Mouse (Mus musculus): ENCODE data around the gene Hist1h2af.

Gene Hist1h2af

DNA sequence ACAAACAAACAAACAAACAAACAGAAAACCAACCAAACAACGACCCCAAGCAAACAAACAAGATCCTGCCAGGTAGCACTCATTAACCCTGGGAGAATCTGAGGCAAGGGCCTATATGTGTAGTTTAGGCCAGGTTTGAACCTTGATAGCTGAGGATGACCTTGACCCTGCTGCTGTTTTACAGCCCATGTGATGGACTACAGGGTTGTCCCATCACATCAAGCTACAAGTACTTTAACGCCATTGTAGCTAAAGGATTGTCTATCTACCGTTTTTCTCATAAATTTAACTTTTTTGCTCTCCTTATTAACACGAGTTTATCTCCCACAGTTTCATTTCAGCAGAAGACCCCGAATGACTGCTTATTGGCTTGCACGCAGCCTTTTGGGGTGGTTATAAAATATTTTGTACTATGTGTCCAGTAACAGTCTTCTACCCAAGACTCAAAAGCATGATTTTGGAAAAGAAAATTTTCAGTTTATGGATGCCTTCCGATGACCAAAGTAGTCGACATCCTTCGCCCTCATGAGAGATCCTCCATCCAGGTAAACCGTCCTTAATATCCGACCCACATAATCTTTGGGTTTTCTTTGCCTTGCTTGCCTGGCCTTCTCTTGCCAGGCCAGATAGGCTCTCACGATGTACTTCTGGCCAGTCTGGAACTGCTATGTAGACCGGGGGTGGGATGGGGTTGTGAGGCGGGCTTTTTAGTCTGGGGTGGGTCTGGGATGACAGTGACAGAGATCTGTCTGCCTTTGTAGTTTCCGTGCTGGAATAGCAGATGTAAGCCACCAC, 17.7 kb upstream of the Hist1h2af start:
- no peak for DNase-seq

DNA sequence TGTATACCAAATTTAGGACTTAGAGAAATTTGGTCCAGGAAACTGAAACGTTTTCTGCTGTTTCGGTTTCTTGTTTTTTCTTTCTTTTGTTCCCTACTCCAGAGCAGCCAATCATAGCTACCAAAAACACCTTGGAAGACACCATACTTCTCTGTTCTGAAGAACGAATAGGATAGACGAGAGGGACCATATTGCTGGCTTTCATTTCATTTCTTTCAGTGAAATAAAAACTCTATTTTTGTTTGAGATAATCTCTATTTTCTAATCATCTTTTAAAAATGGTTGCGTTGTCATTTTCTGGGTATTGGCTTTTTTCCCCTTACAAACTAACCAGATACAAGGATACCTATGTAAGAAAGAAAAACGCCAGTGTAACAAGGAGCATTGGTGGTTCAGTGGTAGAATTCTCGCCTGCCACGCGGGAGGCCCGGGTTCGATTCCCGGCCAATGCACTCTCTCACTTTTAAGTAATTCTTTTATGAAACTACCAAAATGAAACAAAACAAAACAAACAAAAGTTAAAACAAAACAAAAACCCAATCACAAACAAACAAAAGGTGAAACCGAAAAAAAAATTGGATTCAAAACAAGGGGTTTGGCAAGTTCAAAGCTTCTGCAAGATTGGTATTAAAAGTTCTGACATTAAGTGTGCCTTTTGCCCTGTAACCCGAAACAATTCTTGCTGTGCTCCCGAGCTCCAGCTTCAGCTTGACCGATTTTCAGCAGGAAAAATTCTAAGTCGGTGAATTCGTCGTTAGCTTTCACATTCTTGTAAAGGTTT, 16.7 kb upstream of the Hist1h2af start:
- peak; percentile 90 for DNase-seq

DNA sequence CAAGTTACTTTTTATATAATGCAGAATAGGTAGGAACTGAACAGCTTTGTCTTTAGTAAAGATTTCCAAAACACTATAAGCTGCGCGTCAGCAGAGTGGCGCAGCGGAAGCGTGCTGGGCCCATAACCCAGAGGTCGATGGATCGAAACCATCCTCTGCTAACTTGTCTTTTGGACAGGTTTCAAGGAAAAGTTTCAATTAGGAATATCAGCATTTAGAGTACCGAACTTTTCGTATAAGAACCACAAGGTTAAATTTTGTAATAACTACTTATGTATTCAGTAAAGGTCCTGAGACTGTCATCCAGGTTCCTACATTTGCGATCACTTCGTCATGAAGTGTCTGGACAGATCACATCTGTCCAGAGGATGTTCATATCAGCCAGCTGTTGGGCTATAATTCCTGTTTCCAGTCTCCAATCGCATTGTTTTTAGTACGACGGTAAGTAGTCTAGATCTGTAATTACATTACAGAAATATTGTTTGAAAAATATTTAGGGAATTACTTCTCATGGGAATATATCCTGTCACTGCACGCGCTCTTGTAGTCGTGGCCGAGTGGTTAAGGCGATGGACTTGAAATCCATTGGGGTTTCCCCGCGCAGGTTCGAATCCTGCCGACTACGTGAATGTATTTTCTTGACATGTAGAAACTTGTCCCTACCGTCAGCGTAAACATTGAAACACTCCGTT, 16.0 kb upstream of the Hist1h2af start:
- DNase-seq, result peak; percentile 94

DNA sequence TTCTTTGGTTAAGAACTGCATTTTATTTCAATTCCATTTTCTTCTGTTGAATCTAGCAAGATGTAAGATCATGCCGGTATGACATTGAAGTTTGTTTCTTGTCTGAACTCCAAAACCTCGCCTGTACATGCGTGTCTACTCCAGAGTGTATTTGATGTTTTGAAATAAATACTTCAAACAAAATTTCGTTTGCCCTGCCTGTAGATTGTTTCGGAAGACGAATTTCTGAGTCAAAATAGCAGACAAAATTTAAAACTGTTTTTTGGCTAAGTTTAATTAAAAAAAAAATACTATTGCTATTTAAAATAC, 15.5 kb upstream of the Hist1h2af start:
- no peak for DNase-seq

DNA sequence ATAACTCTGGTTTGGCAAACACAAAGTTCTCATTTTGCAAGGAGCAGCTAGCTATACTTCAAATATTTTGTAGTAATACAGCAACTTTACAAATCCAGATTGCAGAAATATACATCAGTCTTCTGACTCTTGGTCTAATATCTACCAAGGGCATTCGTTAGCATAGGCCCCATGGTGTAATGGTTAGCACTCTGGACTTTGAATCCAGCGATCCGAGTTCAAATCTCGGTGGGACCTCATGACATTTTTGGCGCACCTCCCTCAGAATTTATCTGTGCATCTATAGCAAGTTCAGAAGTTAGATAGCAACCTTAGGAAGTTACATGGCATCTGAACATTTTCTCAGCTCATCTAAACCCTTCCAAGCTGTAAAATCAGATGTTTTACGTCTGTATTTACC, 14.8 kb upstream of the Hist1h2af start:
- DNase-seq, result peak; percentile 82

DNA sequence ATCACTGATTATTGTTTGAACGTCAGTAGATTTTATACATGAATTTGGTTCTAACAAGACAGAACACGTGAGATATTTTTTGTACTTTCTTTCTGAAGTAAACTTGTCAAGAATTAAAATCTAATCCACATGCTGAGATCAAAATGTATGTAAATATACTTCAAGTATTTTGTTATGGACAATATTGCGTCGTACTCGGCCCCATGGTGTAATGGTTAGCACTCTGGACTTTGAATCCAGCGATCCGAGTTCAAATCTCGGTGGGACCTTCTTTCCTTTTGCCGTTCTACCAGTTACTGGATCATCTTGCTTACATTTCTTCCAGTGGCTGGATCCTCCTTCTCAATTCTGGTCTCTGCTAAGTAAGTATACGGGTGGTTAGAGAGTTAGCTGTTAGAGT, 14.3 kb upstream of the Hist1h2af start:
- DNase-seq, result peak; percentile 83

DNA sequence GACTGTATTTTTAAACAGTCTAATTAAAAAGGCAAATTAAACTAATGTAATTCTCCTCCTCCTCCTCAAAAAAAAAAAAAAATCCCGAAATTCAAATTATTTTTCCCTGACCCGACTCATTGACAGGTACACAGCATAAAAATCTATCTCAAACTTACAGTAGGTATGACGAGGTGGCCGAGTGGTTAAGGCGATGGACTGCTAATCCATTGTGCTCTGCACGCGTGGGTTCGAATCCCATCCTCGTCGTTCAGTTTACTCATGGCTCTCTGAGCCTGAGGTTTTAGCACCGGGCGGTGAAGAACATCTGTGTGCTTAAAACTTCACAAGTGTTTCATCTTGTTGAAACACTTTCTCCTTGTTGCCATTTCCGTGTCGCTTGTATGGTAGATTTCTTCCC, 12.0 kb upstream of the Hist1h2af start:
- DNase-seq, result peak; percentile 81

DNA sequence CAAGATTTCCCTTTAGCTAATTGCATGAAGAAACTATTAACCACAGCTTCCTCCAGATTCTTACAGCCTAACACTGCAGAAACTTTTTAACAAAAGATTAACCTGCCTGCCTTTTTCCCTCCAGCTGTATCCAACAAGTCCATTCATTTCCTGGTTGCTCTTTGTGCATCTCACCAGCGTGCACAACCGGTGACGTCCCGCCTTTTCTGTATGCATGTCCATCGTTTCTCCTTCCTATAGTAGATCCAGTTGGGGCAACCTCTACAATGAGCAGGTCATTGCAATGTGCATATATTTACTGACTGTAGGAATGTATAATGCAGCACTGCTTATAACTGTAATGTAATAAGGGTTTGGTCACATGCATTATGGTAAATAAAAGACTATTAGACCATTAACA, 9.7 kb upstream of the Hist1h2af start:
- no peak for DNase-seq

DNA sequence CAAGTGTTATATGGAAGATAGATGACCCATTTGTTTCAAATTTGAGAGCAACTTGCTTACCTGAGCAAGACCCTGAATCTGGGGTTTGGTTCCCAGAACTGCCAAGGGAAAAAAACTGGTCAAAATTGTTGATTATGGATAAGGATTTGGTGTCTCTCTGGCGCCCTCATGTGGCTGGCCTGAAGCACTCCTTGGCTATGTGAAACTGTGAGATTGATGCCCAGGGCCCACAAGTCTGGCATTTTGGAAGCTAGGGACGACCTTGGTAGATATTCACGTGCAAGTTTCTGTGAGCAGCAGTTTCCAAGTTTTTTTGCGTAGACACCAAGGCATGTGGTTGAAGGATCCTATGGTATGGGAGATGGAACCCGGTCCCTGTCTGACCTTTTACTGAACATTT, 9.1 kb upstream of the Hist1h2af start:
- DNase-seq, result peak; percentile 65

DNA sequence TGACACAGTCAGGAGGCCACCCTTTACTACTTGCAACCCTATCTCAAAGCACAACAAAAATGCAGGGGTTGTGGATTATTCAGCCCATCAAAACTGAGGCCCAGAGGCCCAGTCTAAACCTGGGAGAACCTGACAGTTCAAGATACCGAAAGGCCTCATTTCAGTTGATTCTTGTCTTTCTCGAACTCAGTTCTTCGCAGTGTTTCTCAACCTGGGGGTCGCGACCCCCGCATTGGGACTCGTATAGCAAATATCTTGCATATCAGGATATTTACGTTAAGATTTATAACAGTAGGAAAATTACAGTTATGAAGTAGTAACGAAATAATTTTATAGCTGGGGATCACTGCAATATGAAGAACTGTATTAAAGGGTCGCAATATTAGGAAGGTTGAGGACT, 7.8 kb upstream of the Hist1h2af start:
- DNase-seq, result no peak

DNA sequence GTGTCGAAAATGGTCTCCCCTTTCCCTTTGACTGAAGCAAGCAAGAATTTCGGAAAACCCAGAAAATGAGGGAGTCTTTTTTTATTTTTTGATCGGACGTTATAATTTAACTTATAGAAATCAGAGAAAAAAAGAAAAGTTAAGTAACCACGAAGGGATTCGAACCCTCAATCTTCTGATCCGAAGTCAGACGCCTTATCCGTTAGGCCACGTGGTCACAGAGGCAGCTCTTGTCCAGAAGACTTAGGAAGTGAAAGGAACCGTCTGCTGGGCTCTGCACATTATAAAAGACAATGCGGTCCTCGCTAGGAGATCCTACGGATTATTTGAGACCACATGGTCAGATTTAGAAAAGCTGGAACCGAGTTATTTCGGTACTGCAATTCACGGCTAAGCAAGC, 7.4 kb upstream of the Hist1h2af start:
- peak; percentile 92 for DNase-seq

DNA sequence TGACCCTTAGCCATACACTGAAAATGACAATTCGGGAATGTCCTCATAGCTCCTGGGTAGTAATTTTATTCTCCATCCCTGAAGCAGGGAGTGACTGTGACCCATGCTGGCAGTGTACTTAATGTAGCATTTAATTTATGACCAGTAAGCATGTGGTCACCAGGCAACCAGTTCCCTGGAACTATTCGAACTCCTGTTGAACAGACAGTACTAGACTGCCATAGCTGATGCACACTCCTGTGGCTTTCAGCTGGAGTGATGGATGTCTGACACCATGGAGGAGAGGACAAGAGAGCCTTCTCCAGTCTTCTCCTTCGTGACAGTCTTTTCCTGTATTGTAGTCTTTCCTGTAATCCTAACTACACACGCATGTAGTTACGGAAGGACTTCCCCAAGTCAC, 4.7 kb upstream of the Hist1h2af start:
- no peak for DNase-seq

DNA sequence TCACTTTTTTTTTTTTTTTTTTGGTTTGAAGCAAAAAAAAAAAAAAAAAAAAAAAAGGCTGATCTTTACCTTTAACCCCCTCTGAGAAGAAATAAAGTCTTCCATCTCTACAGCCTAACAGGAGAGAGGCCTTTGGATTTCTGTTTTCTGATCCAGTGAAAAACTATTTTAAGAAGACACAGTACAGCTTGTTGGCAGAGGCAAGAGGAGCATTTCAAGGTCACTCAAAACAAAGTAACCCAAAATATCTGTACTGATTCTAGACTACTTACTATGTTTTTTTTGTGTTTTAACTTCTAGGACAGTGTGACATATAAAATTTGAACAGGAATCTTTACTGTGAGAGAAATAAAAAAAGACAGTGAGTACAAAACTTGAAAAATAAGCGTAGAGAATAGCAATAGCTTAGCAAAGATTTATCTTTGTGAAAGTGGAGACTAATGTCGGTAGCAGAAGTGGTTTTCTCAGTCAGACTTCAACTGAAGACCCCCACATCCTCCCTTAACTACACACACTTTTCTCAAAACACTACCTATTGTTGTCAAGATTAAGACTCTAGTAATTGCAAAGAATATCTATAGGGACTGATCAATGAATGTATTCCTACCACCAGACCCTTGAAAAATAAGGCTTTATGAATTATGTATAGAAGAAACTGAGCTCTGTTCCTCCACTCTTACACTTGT, 4.1 kb upstream of the Hist1h2af start:
- DNase-seq, result no peak

DNA sequence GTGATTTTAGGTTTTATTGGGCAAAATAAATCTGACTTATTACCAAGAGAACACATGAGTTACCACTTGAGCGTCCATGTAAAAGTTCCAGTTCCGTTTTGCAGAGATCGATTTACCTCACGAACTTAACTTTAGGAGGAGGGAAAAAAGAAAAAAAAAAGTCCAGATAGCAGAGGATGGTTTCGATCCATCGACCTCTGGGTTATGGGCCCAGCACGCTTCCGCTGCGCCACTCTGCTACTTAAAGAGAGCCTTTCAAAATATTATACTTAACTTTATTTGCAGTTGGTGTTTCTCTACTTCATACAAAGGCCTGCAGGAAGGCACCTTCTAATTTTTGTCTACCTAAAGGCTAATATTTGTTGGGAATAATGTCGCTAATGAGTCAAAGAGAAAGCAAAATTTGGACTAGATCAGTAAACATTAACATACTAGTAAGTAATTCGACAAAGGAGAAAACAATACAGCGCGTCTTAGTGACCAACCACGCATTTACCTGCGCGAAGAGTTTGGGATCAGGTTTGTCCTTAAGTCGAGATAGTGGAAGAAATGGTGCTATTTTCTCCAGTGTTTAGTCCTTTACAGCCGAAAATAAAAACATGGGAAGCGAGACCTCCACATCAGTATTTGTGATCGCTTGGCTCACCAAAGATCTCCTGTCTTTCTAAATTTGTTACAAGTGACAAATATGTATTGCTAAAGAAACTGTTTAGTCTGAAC, 3.4 kb upstream of the Hist1h2af start:
- peak; percentile 65 for DNase-seq

DNA sequence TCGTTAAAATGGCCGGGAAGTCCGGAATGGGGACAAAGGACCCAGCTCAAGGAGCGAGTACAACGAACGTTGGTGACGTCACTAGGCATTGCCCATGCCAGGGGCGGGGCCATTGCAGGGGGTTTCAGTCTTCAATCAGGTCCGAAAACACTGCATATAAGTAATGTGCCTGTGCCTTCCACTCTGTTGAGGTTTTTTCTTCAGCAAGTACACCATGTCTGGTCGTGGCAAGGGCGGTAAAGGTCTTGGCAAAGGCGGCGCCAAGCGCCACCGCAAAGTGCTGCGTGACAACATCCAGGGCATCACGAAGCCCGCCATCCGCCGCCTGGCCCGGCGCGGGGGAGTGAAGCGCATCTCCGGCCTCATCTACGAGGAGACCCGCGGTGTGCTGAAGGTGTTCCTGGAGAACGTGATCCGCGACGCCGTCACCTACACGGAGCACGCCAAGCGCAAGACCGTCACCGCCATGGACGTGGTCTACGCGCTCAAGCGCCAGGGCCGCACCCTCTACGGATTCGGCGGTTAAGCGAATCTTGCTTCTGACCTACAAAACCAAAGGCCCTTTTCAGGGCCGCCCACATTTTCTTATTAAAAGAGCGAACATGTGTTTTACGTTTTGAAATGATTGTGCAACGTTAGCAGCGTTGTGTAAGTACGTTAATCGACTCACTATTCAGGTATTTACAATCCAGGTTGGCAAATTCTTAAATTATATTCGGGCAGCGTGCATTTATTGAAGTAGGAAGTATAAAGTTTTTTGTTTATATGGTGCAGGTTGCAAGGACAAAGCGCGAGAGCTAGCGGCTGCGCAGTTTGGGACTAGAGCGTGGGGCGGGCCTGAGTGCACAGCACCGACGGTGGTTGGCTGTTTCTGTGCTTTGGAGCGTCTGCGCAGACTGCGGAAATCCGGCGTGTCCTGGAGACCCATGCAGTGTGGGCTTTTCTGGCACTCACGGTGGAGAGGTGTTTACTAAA, 2.5 kb upstream of the Hist1h2af start, which contains the start of gene Hist1h4h:
Gene Hist1h4h, plus strand, starts transcription at position 150 of the 975 bp plus-strand sequence.
- DNase-seq, result peak; percentile 94

DNA sequence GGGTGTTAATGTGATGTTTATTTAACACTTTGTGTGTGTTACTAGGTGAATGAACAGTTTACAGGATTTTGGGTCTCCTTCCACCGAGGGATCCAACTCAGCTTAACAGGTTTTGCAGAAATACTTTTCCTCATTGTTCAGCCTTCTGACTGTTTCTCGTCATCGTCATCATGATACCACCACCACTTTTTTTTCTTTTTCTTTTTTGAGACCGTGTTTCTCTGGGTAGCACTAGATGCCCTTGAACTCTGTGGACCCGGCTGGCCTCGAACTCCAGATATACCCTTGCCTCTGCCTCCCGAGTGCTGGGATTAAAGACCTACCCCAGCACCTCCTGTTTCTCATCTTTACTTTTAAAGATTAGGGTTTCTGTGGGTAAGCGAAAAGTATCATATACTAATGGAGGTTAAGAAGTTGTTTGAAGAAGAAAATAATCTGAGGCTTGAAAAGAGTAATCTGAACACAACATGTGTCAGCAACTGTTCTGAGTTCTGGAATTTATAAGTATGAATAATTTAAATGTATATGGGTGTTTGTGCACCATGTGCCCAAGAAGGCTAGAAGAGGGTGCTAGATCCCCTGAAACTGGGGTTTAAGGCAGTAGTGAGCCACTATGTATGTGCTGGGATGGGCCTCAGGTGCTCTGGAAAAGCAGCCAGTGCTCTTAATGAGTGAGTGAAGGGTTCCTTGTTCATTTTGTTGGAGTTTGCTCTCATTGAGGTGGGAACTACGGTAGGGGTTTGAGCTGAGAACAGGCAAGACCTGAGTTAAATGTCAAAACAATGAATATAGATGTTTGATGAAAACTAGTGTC, 1.2 kb upstream of the Hist1h2af start:
- DNase-seq, result no peak

DNA sequence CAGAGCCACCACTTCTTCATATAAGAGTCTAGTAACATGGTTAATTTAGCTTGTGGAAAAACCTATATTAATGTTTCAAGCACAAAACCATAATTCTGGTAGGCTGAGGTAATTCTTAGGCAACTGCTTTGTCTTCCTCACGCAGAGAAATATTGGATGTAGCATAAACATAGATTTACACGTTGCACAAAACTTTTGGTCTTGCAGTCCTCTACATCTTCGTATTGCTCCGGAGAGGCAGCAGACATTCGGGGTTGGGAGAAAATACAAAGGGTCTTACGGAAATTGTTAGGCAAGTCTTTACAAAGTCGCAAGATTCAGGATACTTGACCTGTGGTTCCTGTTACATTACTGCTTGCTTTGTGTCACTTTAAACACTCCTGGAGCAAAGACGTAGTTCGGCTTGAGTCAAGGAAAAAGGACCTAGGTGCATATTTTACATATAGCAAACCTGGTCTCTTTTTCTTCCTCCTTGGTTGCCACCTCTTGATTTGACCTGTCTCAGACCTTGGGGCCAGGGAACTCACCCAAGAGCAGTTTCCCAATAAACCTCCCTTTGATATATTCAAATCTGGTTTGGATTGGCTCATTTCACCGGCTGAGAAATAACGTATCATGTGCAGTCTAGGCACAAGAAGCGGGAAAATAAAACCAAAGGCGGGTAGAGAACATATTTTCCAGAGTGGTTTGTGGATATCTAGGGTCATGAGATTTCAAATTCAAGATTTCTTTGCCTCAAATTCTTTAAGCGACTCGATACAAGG, 844 bp downstream of the Hist1h2af start:
- no peak for DNase-seq

DNA sequence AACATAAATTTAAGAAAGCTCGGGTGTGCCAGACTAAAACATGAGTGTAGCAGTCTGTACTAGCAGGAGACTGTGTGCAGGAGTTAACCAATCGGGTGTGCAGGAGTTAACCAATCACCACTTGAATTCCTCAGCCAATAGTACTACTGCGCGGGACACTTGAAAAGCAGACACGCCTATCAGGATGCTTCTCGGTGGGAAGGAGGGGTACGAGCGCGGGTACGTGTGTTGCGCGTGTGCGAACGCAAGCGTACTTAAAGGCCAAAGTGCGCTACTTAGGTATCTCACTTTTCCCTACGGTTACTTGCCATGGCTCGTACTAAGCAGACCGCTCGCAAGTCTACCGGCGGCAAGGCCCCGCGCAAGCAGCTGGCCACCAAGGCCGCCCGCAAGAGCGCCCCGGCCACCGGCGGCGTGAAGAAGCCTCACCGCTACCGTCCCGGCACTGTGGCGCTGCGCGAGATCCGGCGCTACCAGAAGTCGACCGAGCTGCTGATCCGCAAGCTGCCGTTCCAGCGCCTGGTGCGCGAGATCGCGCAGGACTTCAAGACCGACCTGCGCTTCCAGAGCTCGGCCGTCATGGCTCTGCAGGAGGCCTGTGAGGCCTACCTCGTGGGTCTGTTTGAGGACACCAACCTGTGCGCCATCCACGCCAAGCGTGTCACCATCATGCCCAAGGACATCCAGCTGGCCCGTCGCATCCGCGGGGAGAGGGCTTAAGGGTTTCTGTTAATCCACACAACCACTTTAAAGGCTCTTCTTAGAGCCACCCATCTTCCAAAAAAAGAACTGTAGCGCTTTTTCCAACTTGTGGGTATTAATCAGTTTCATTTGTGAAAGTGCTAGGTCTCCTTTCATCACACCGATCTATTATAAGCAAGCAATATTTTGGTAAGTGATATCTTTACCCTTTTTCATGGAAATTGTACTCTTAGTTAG, 1.7 kb downstream of the Hist1h2af start, which contains the start of gene Hist1h3g:
Gene Hist1h3g, plus strand, starts transcription at position 286 of the 939 bp plus-strand sequence.
- peak; percentile 82 for DNase-seq

All from kidney, adult 18-20 months (tissue).